8 mouse cellular contexts compared by ENCODE assay signal in the genomic region with DNA sequence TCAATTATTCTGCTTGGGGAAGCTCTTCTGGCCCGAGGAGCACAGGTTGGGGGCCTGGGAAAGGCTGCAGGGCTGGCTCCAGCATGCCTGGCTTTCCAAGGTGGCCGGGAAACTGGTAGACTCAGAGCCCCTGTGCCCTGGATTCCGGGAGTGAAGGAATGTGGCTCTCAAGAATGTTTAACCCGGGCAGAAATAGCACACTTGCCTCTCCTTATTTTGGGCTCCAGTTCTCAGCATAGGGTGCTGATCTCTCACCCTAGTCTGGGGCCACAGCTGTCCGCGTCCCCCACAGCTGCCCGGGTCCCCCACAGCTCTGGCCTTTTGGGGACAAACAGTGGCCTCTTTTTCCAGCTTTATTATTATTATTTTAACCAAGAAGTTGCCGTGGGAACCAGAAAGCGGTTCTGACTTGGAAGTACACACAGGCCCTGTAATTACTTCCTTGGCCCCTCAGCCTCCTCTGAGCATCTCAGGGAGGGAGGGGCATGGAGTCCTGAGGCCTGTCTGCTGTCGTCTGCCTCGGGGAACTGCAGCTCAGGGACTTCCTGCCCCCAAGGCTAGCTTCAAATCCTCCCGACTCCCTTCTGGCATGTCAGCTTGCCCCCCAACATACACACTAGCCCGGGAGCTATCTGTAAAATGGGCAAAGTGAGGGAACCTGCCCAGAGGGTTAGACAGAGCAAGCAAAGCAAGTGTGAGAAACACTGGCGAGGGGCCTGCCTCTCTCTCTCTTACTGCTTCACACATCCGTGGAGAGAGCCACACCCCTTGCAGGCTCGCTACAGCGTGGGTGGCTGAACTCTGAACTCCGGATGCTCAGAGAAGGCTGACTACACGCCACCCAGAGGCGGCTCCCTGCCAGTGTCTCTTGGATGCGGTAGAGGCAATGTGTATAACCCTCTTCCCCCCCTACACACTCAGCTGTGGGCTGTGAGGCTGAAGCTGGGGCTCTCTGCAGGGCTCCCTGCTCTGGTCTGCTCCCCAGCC. TPM values are rescaled to one million over a fixed set of nuclear protein-coding genes. Genes with fewer than 3 reads are reported as not detected.
DNase-seq lines count a peak whose midpoint lies in the region; ATAC-seq lines count a peak whose summit lies in the region.

No protein-coding gene starts in this region.

- peak overlapping the region; percentile 16; the same call in 1 of the 2 replicates for H3K4me2 ChIP-seq in embryonic facial prominence, embryonic 12.5 days (replicated peaks)
- H3K4me2 ChIP-seq in heart, embryonic 11.5 days = peak overlapping the region; percentile 58
- H3K4me2 ChIP-seq in kidney, embryonic 14.5 days (replicated peaks; ENCODE audit: low read depth, low read length) = peak overlapping the region; percentile 30
- peak overlapping the region; percentile 16; the same call in 1 of the 2 replicates for H3K4me2 ChIP-seq in liver, embryonic 13.5 days
- peak overlapping the region; percentile 15 for H3K4me2 ChIP-seq in stomach, embryonic 16.5 days (ENCODE audit: low read depth, low read length)

- DNase-seq in 3T3-L1 (ENCODE audit: low read depth, low spot score) (peak; percentile 88), ZHBTc4 (ENCODE audit: low read depth, low spot score) (peak; percentile 91)
- peak; percentile 12 for DNase-seq in liver, embryonic 13.5 days
- DNase-seq in natural killer cell, adult 2 months (ENCODE audit: low spot score in 2 of 2) = peak; percentile 79 to 86

- no peaks in the 10 kb centered on the region for H3K36me3 ChIP-seq in embryonic facial prominence, embryonic 12.5 days
- H3K36me3 ChIP-seq in heart, embryonic 11.5 days (ENCODE audit: control insufficient read depth, insufficient read depth, low read length) = no peaks in the 10 kb centered on the region
- no peaks in the 10 kb centered on the region for H3K36me3 ChIP-seq in kidney, embryonic 14.5 days (ENCODE audit: control insufficient read depth, insufficient read depth, low read length)
- no peaks in the 10 kb centered on the region for H3K36me3 ChIP-seq in liver, embryonic 13.5 days
- H3K36me3 ChIP-seq in stomach, embryonic 16.5 days (ENCODE audit: control insufficient read depth, insufficient read depth, low read length) = no peaks in the 10 kb centered on the region

- H3K27me3 ChIP-seq in embryonic facial prominence, embryonic 12.5 days = no peaks in the 10 kb centered on the region
- H3K27me3 ChIP-seq in heart, embryonic 11.5 days (ENCODE audit: control insufficient read depth, insufficient read depth, low read length) = no peaks in the 10 kb centered on the region
- H3K27me3 ChIP-seq in kidney, embryonic 14.5 days (ENCODE audit: control insufficient read depth, insufficient read depth, low read length) = no peaks in the 10 kb centered on the region
- no peaks in the 10 kb centered on the region for H3K27me3 ChIP-seq in liver, embryonic 13.5 days
- no peaks in the 10 kb centered on the region for H3K27me3 ChIP-seq in stomach, embryonic 16.5 days (ENCODE audit: control insufficient read depth, insufficient read depth, low read length)

- no peaks in the 10 kb centered on the region for H3K9me3 ChIP-seq in embryonic facial prominence, embryonic 12.5 days
- H3K9me3 ChIP-seq in heart, embryonic 11.5 days (replicated peaks; ENCODE audit: control insufficient read depth, low read length) = no peaks in the 10 kb centered on the region
- no peaks in the 10 kb centered on the region for H3K9me3 ChIP-seq in kidney, embryonic 14.5 days (ENCODE audit: control insufficient read depth, low read length)
- H3K9me3 ChIP-seq in liver, embryonic 13.5 days (replicated peaks) = no peaks in the 10 kb centered on the region
- H3K9me3 ChIP-seq in stomach, embryonic 16.5 days (replicated peaks; ENCODE audit: control insufficient read depth, low read length) = no peaks in the 10 kb centered on the region

- H3K4me1 ChIP-seq in embryonic facial prominence, embryonic 12.5 days = peaks cover 49% of the 10 kb centered on the region
- H3K4me1 ChIP-seq in heart, embryonic 11.5 days (ENCODE audit: control insufficient read depth, insufficient read depth, low read length) = peaks cover 77% of the 10 kb centered on the region
- H3K4me1 ChIP-seq in kidney, embryonic 14.5 days (ENCODE audit: control insufficient read depth, insufficient read depth, low read length) = peaks cover 44% of the 10 kb centered on the region
- H3K4me1 ChIP-seq in liver, embryonic 13.5 days (replicated peaks) = peaks cover 28% of the 10 kb centered on the region
- peaks cover 40% of the 10 kb centered on the region for H3K4me1 ChIP-seq in stomach, embryonic 16.5 days (ENCODE audit: control insufficient read depth, insufficient read depth, low read length)

- no peak overlapping the region for H3K9ac ChIP-seq in embryonic facial prominence, embryonic 12.5 days
- H3K9ac ChIP-seq in heart, embryonic 11.5 days (ENCODE audit: low read depth, low read length) = peak overlapping the region; percentile 61
- 0 out of 2 replicates have a peak overlapping the region, but pooled peaks have one; percentile 9 for H3K9ac ChIP-seq in kidney, embryonic 14.5 days (ENCODE audit: low read depth, low read length)
- no peak overlapping the region for H3K9ac ChIP-seq in liver, embryonic 13.5 days
- peak overlapping the region; percentile 51 for H3K9ac ChIP-seq in stomach, embryonic 16.5 days (ENCODE audit: low read length)

- WGBS in embryonic facial prominence, embryonic 12.5 days = 15% methylated on average over 21 of the region's 21 CpGs
- WGBS in heart, embryonic 11.5 days (ENCODE audit: insufficient replicate concordance) = 15% methylated on average over 21 of the region's 21 CpGs
- WGBS in kidney, embryonic 14.5 days = 11% methylated on average over 21 of the region's 21 CpGs
- WGBS in liver, embryonic 13.5 days (ENCODE audit: insufficient replicate concordance) = 24% methylated on average over 21 of the region's 21 CpGs
- 18% methylated on average over 21 of the region's 21 CpGs for WGBS in stomach, embryonic 16.5 days

- no peak overlapping the region for H3K4me3 ChIP-seq in embryonic facial prominence, embryonic 12.5 days
- H3K4me3 ChIP-seq in heart, embryonic 11.5 days (ENCODE audit: low read depth, low read length) = peak overlapping the region; percentile 12; the same call in 1 of the 2 replicates
- H3K4me3 ChIP-seq in kidney, embryonic 14.5 days (ENCODE audit: low read length) = no peak overlapping the region
- H3K4me3 ChIP-seq in liver, embryonic 13.5 days (replicated peaks) = no peak overlapping the region
- H3K4me3 ChIP-seq in stomach, embryonic 16.5 days (replicated peaks; ENCODE audit: low read length) = no peak overlapping the region

- no peak for ATAC-seq in embryonic facial prominence, embryonic 12.5 days (ENCODE audit: insufficient number of reproducible peaks, insufficient read depth, low FRiP score, low TSS enrichment)
- no peak for ATAC-seq in heart, embryonic 11.5 days (replicated peaks; ENCODE audit: insufficient number of reproducible peaks, low FRiP score, low TSS enrichment)
- ATAC-seq in kidney, embryonic 14.5 days (ENCODE audit: low FRiP score, low TSS enrichment) = peak; percentile 45
- peak; percentile 27; the same call in 1 of the 2 replicates for ATAC-seq in liver, embryonic 13.5 days (ENCODE audit: low read depth)
- peak; percentile 69 for ATAC-seq in stomach, embryonic 16.5 days (ENCODE audit: insufficient read depth, low FRiP score)

- H3K27ac ChIP-seq in embryonic facial prominence, embryonic 12.5 days = peak overlapping the region; percentile 58
- H3K27ac ChIP-seq in heart, embryonic 11.5 days (ENCODE audit: low read depth, low read length) = peak overlapping the region; percentile 92
- H3K27ac ChIP-seq in kidney, embryonic 14.5 days (ENCODE audit: low read depth, low read length) = peak overlapping the region; percentile 93
- H3K27ac ChIP-seq in liver, embryonic 13.5 days = 0 out of 2 replicates have a peak overlapping the region, but pooled peaks have one; percentile 36
- H3K27ac ChIP-seq in stomach, embryonic 16.5 days (ENCODE audit: low read length) = peak overlapping the region; percentile 81

RNA-seq across cellular contexts. Expression of a gene that starts 10.6 kb away (rescaled TPM):
- 54.4 and 59.2 TPM in 2 replicates for polyA plus RNA-seq in embryonic facial prominence, embryonic 12.5 days (2016; fragmentation: Nextera tagmentation; extraction: Ambion mirVana)
- polyA plus RNA-seq in heart, embryonic 11.5 days (2014; fragmentation: Nextera tagmentation; extraction: Ambion mirVana) = 42.8 and 46.5 TPM in 2 replicates
- polyA plus RNA-seq in kidney, embryonic 14.5 days (2014; fragmentation: Nextera tagmentation; extraction: Ambion mirVana) = 34.5 and 57.0 TPM in 2 replicates
- polyA plus RNA-seq in liver, embryonic 13.5 days (2015; fragmentation: Nextera tagmentation; extraction: Ambion mirVana) = 2.2 and 2.3 TPM in 2 replicates
- polyA plus RNA-seq in stomach, embryonic 16.5 days (2015; fragmentation: Nextera tagmentation; extraction: Ambion mirVana) = 21.3 and 22.2 TPM in 2 replicates

RNA-seq across cellular contexts. Expression of a gene that starts 58.0 kb away (rescaled TPM):
- 0.09 and 0.18 TPM in 2 replicates for polyA plus RNA-seq in embryonic facial prominence, embryonic 12.5 days (2016; fragmentation: Nextera tagmentation; extraction: Ambion mirVana)
- polyA plus RNA-seq in heart, embryonic 11.5 days (2014; fragmentation: Nextera tagmentation; extraction: Ambion mirVana) = 0.27 TPM in 1 of 2 replicates, not detected in the other
- polyA plus RNA-seq in kidney, embryonic 14.5 days (2014; fragmentation: Nextera tagmentation; extraction: Ambion mirVana) = 0.10 TPM in 1 of 2 replicates, not detected in the other
- 0.23 and 0.25 TPM in 2 replicates for polyA plus RNA-seq in liver, embryonic 13.5 days (2015; fragmentation: Nextera tagmentation; extraction: Ambion mirVana)
- polyA plus RNA-seq in stomach, embryonic 16.5 days (2015; fragmentation: Nextera tagmentation; extraction: Ambion mirVana) = 4.9 and 5.6 TPM in 2 replicates

Comparison
In these comparisons a context has a peak if more than half of its experiments do, and no peak if none do; other contexts are left out.
1. DNase-seq: peak in every context shown above with its lines; median percentile 91 in ZHBTc4; 88 in 3T3-L1; 82 in natural killer cell, adult 2 months; 12 in liver, embryonic 13.5 days.
2. ATAC-seq: peak in kidney, embryonic 14.5 days (single experiment), liver, embryonic 13.5 days (single experiment) and stomach, embryonic 16.5 days (single experiment); none in embryonic facial prominence, embryonic 12.5 days (single experiment) and heart, embryonic 11.5 days (single experiment).
3. H3K27ac ChIP-seq: peak in every context shown above with its lines; median percentile 93 in kidney, embryonic 14.5 days; 92 in heart, embryonic 11.5 days; 81 in stomach, embryonic 16.5 days; 58 in embryonic facial prominence, embryonic 12.5 days; 36 in liver, embryonic 13.5 days.
4. H3K9ac ChIP-seq: peak in heart, embryonic 11.5 days (single experiment), kidney, embryonic 14.5 days (single experiment) and stomach, embryonic 16.5 days (single experiment); none in embryonic facial prominence, embryonic 12.5 days (single experiment) and liver, embryonic 13.5 days (single experiment).
5. Peak in every context shown above with its lines, with median percentiles within 50 percentile points of each other: H3K4me2 ChIP-seq.